Mouse (Mus musculus) midbrain, postnatal 0 days (tissue): ENCODE results near the gene Snx21. TPM values are rescaled to one million over a fixed set of nuclear protein-coding genes. Genes with fewer than 3 reads are reported as not detected.

Experiments
- ATAC-seq: fragments of 200-750 bp; cut with Nextera tagmentation; 2 replicates; pipeline ENCODE4 v1.8.0; 2017; ENCODE audit warnings: moderate number of reproducible peaks, mild to moderate bottlenecking, moderate TSS enrichment, moderate library complexity; ENCODE audit not compliant: low FRiP score
- DNase-seq: peaks from one replicate; pipeline ENCODE4 v3.0.0-alpha.2; 2015; ENCODE audit warnings: low spot score
- H3K27ac ChIP-seq: fragments of 300-500 bp; sonication (generic); 2 replicates; pipeline ENCODE4 v1.5.1; 2014; ENCODE audit warnings: low read depth, mild to moderate bottlenecking, low read length, mixed read lengths
- H3K27me3 ChIP-seq: fragments of 300-500 bp; sonication (generic); 2 replicates; pipeline ENCODE4 v1.6.1; 2014; ENCODE audit warnings: low read length, control low read depth, mixed read lengths; ENCODE audit not compliant: insufficient read depth
- H3K36me3 ChIP-seq: fragments of 300-500 bp; sonication (generic); 2 replicates; pipeline ENCODE4 v1.6.1; 2014; ENCODE audit warnings: low read length, control low read depth, mixed read lengths; ENCODE audit not compliant: insufficient read depth
- H3K4me1 ChIP-seq: fragments of 300-500 bp; sonication (generic); 2 replicates; pipeline ENCODE4 v1.6.1; 2014; ENCODE audit warnings: mild to moderate bottlenecking, control low read depth, antibody characterized with exemption, low read length, mixed read lengths; ENCODE audit not compliant: insufficient read depth
- H3K4me2 ChIP-seq: fragments of 300-500 bp; sonication (generic); 2 replicates; pipeline ENCODE4 v1.6.1; 2014; ENCODE audit warnings: low read depth, mild to moderate bottlenecking, low read length, mixed read lengths; ENCODE audit not compliant: poor library complexity, severe bottlenecking
- H3K4me3 ChIP-seq: fragments of 300-500 bp; sonication (generic); 2 replicates; pipeline ENCODE4 v1.5.1; 2014; ENCODE audit warnings: low read depth, mild to moderate bottlenecking, low read length, moderate library complexity
- H3K9ac ChIP-seq: fragments of 300-500 bp; sonication (generic); replicated peaks from 2 replicates; pipeline ENCODE4 v1.6.1; 2014; ENCODE audit warnings: mild to moderate bottlenecking, low read length, moderate library complexity, mixed read lengths; ENCODE audit not compliant: poor library complexity, severe bottlenecking
- H3K9me3 ChIP-seq: fragments of 300-500 bp; sonication (generic); 2 replicates; pipeline ENCODE4 v1.6.1; 2016; ENCODE audit warnings: low read length, control low read depth
- CTCF ChIP-seq: IDR thresholded peaks from 2 replicates; pipeline ENCODE4 v1.5.1; 2016; ENCODE audit warnings: antibody characterized with exemption, mild to moderate bottlenecking
- WGBS: fragments of 180-500 bp; shearing (Covaris S2); extraction: QIAGEN DNeasy Blood & Tissue Kit; methylation state at CpG from one replicate; pipeline ENCODE4 v1.1.7; 2014; 5-methylcytosine and 5-hydroxymethylcytosine counted together
- polyA plus RNA-seq: library from polyadenylated mRNA; unstranded; fragments of >200 nt; fragmentation: Nextera tagmentation; extraction: Ambion mirVana; gene quantifications from 2 replicates; pipeline ENCODE4 v1.2.1, GENCODE M21; 2015
- total RNA-seq: library from RNA; depleted of rRNA; stranded (reverse); fragments of >200 nt; gene quantifications from 2 replicates; pipeline ENCODE4 v1.2.3, GENCODE M21; 2014

Snx21 gene
- total and polyA plus RNA-seq, 2 experiments from 2014 or later, result 50.8 to 100 TPM

- no peak for DNase-seq
- Histone ChIP-seq H3K27ac (no peak overlapping the region), H3K4me3 (no peak overlapping the region), H3K4me1 (no peaks in the 10 kb centered on the region), H3K36me3 (no peaks in the 10 kb centered on the region), H3K9ac (no peak overlapping the region), H3K4me2 (no peak overlapping the region), H3K27me3 (no peaks in the 10 kb centered on the region), H3K9me3 (no peaks in the 10 kb centered on the region)
- WGBS, result 82% methylated on average over 14 of the region's 14 CpGs
- ATAC-seq, result no peak
- no peak for TF ChIP-seq CTCF
Observed at GRCm38 (mm10) chr2:164773229-164773988, 12.2 kb upstream of the Snx21 start.

GRCm38 (mm10) chr2:164773989-164774364, 11.6 kb upstream of the Snx21 start:
- ATAC-seq (no peak), DNase-seq (no peak)
- H3K9me3 ChIP-seq, result no peaks in the 10 kb centered on the region
- 79% methylated on average over 5 of the region's 5 CpGs for WGBS
- no peak for TF ChIP-seq CTCF
- H3K4me1 ChIP-seq, result no peaks in the 10 kb centered on the region
- H3K36me3 ChIP-seq, result no peaks in the 10 kb centered on the region
- H3K27ac ChIP-seq, result no peak overlapping the region
- H3K4me2 ChIP-seq, result no peak overlapping the region
- H3K9ac ChIP-seq, result no peak overlapping the region
- no peak overlapping the region for H3K4me3 ChIP-seq
- no peaks in the 10 kb centered on the region for H3K27me3 ChIP-seq

- Histone ChIP-seq H3K4me3 (no peak overlapping the region), H3K9me3 (no peaks in the 10 kb centered on the region), H3K9ac (no peak overlapping the region), H3K27ac (no peak overlapping the region), H3K4me1 (no peaks in the 10 kb centered on the region), H3K4me2 (no peak overlapping the region), H3K36me3 (no peaks in the 10 kb centered on the region), H3K27me3 (no peaks in the 10 kb centered on the region)
- 94% methylated on average over 6 of the region's 6 CpGs for WGBS
- no peak for DNase-seq
- no peak for ATAC-seq
- TF ChIP-seq CTCF, result no peak
Observed at GRCm38 (mm10) chr2:164776130-164776529, 9.5 kb upstream of the Snx21 start.

GRCm38 (mm10) chr2:164776801-164777200, 8.8 kb upstream of the Snx21 start:
- no peaks in the 10 kb centered on the region for H3K36me3 ChIP-seq
- no peak overlapping the region for H3K27ac ChIP-seq
- no peaks in the 10 kb centered on the region for H3K4me1 ChIP-seq
- no peak overlapping the region for H3K4me2 ChIP-seq
- no peak for TF ChIP-seq CTCF
- no peaks in the 10 kb centered on the region for H3K9me3 ChIP-seq
- no peak for ATAC-seq
- H3K9ac ChIP-seq, result no peak overlapping the region
- DNase-seq, result no peak
- 70% methylated on average over 17 of the region's 17 CpGs for WGBS
- H3K27me3 ChIP-seq, result no peaks in the 10 kb centered on the region
- no peak overlapping the region for H3K4me3 ChIP-seq

- Histone ChIP-seq H3K4me2 (no peak overlapping the region), H3K27me3 (no peaks in the 10 kb centered on the region), H3K27ac (no peak overlapping the region), H3K9ac (no peak overlapping the region), H3K36me3 (no peaks in the 10 kb centered on the region), H3K4me1 (no peaks in the 10 kb centered on the region), H3K4me3 (no peak overlapping the region), H3K9me3 (no peaks in the 10 kb centered on the region)
- DNase-seq (no peak), ATAC-seq (no peak)
- WGBS, result 87% methylated on average over 30 of the region's 30 CpGs
- TF ChIP-seq CTCF, result no peak
Observed at GRCm38 (mm10) chr2:164777246-164778014, 8.2 kb upstream of the Snx21 start.

- ATAC-seq (no peak), DNase-seq (no peak)
- TF ChIP-seq CTCF, result no peak
- H3K9ac ChIP-seq, result no peak overlapping the region
- no peak overlapping the region for H3K4me3 ChIP-seq
- H3K36me3 ChIP-seq, result no peaks in the 10 kb centered on the region
- no peaks in the 10 kb centered on the region for H3K9me3 ChIP-seq
- no peak overlapping the region for H3K4me2 ChIP-seq
- 93% methylated on average over 11 of the region's 11 CpGs for WGBS
- no peaks in the 10 kb centered on the region for H3K27me3 ChIP-seq
- no peaks in the 10 kb centered on the region for H3K4me1 ChIP-seq
- no peak overlapping the region for H3K27ac ChIP-seq
Observed at GRCm38 (mm10) chr2:164778015-164778287, 7.7 kb upstream of the Snx21 start.
